Mouse (Mus musculus) heart, postnatal 14 days (tissue): Measurements from ENCODE around the gene Ahcyl2. TPM values are rescaled to one million over a fixed set of nuclear protein-coding genes. Genes with fewer than 3 reads are reported as not detected.

Source experiments
- DNase-seq, 2 experiments: peaks; one replicate each; pipeline ENCODE4 v3.0.0; 2021 to 2022
- intact Hi-C: fragments of 180-260 bp; cut with DNase I; formaldehyde crosslinking; loops from one replicate; pipeline ENCODE4 v1.15.1; 2025
- total RNA-seq, 2 experiments: library from RNA; stranded (reverse); gene quantifications; 2 replicates each; pipeline ENCODE4 v1.2.3; 2021

Ahcyl2 gene
- total RNA-seq, 2 experiments from 2014 or later, result 15.0 TPM

GRCm38 (mm10) chr6:29881936-29882335 lies 114.1 kb downstream of the Ahcyl2 start:
- DNase-seq, result no peak
- intact Hi-C loops, result no loop called here

GRCm38 (mm10) chr6:29882870-29883269 lies 115.1 kb downstream of the Ahcyl2 start:
- no peak for DNase-seq
- intact Hi-C loops, result no loop called here

GRCm38 (mm10) chr6:29891151-29891550 lies 123.3 kb downstream of the Ahcyl2 start:
- intact Hi-C loops, result no loop called here
- DNase-seq, result no peak

- no peak for DNase-seq
- intact Hi-C loops, result no loop called here
Measured at GRCm38 (mm10) chr6:29896976-29897375, 129.2 kb downstream of the Ahcyl2 start.

- DNase-seq, result no peak
- intact Hi-C loops, result no loop called here
Measured at GRCm38 (mm10) chr6:29901450-29901849, 133.6 kb downstream of the Ahcyl2 start.

- no peak for DNase-seq
- intact Hi-C loops, result no loop called here
Measured at GRCm38 (mm10) chr6:29902256-29902655, 134.4 kb downstream of the Ahcyl2 start.

- intact Hi-C loops, result no loop called here
- no peak for DNase-seq
Measured at GRCm38 (mm10) chr6:29903343-29903914, 135.6 kb downstream of the Ahcyl2 start.

- DNase-seq, result no peak
Measured at GRCm38 (mm10) chr6:29904281-29904680, 136.5 kb downstream of the Ahcyl2 start.

GRCm38 (mm10) chr6:29910631-29911030 lies 142.8 kb downstream of the Ahcyl2 start:
- intact Hi-C loops, result no loop called here
- no peak for DNase-seq

More at GRCm38 (mm10) chr6:29904281-29904680, 136.5 kb downstream of the Ahcyl2 start:
- intact Hi-C loops, result no loop called here

- DNase-seq, result no peak
- intact Hi-C loops, result no loop called here
Measured at GRCm38 (mm10) chr6:29913673-29914072, 145.9 kb downstream of the Ahcyl2 start.

GRCm38 (mm10) chr6:29914136-29914535 lies 146.3 kb downstream of the Ahcyl2 start:
- intact Hi-C loops, result no loop called here

GRCm38 (mm10) chr6:29915836-29916235 lies 148.0 kb downstream of the Ahcyl2 start:
- intact Hi-C loops, result loop anchor here (5.0 kb wide), 2 partner anchors 49 to 131 kb away; partner anchors contain the start of gene Nrf1
- DNase-seq, result no peak

More at GRCm38 (mm10) chr6:29914136-29914535, 146.3 kb downstream of the Ahcyl2 start:
- no peak for DNase-seq

GRCm38 (mm10) chr6:29916530-29917382 lies 148.9 kb downstream of the Ahcyl2 start, which contains the start of gene Strip2:
Strip2 (plus strand) TSS chr6:29917012.
- intact Hi-C loops, result loop anchor here (5.0 kb wide), 2 partner anchors 49 to 131 kb away; partner anchors contain the start of gene Nrf1
- peak; percentile 94 to 96 for DNase-seq

GRCm38 (mm10) chr6:29917383-29917720 lies 149.5 kb downstream of the Ahcyl2 start:
- DNase-seq, result no peak
- intact Hi-C loops, result loop anchor here (5.0 kb wide), 2 partner anchors 50 to 130 kb away; partner anchors contain the start of gene Nrf1

- intact Hi-C loops, result loop anchor here (5.0 kb wide), 2 partner anchors 51 to 129 kb away; partner anchors contain the start of gene Nrf1
- DNase-seq, result no peak
Measured at GRCm38 (mm10) chr6:29917947-29918346, 150.1 kb downstream of the Ahcyl2 start.

GRCm38 (mm10) chr6:29923501-29923900 lies 155.7 kb downstream of the Ahcyl2 start:
- peak; percentile 45 to 66 for DNase-seq
- intact Hi-C loops, result loop anchor here (5.0 kb wide), 1 partner anchor 71 kb away; no protein-coding TSS in a partner anchor

- no peak for DNase-seq
- intact Hi-C loops, result no loop called here
Measured at GRCm38 (mm10) chr6:29925594-29926219, 157.9 kb downstream of the Ahcyl2 start.

- intact Hi-C loops, result no loop called here
- DNase-seq, result no peak
Measured at GRCm38 (mm10) chr6:29930087-29930486, 162.3 kb downstream of the Ahcyl2 start.

GRCm38 (mm10) chr6:29930665-29931064 lies 162.9 kb downstream of the Ahcyl2 start:
- no peak for DNase-seq
- intact Hi-C loops, result no loop called here

GRCm38 (mm10) chr6:29931181-29931580 lies 163.4 kb downstream of the Ahcyl2 start:
- no peak for DNase-seq
- intact Hi-C loops, result no loop called here

GRCm38 (mm10) chr6:29935741-29936140 lies 167.9 kb downstream of the Ahcyl2 start:
- intact Hi-C loops, result no loop called here
- DNase-seq, result peak in 1 of 2 experiments; percentile 49
